Mouse (Mus musculus): ENCODE data around the gene Pigf. TPM values are rescaled to one million over a fixed set of nuclear protein-coding genes. Genes with fewer than 3 reads are reported as not detected.

The Pigf gene
- polyA plus RNA-seq, 1 experiment, result 11.7 TPM

DNA sequence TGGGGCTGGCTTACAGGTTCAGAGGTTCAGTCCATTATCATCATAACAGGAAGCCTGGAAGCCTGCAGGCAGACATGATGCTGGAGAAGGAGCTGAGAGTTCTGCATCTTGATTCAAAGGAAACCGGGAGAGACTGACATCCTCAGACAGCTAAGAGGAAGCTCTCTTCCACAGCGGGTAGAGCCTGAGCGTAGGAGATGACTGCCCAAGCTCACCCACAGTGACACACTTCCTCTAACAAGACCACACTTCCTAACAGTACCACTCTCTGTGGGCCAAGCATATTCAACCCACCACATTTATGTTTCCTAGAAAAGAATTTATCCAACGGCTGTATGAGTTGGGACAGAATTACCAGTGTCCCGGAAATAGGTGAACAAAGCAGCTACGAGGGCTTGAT lies 46.7 kb downstream of the Pigf start:
- Histone ChIP-seq H3K4me3 (ENCODE audit: insufficient read depth, low read depth, low read length) (no peak overlapping the region), H3K27me3 (replicated peaks; ENCODE audit: control insufficient read depth, insufficient read depth, low read length) (no peaks in the 10 kb centered on the region), H3K27ac (ENCODE audit: insufficient read depth, low read depth, low read length) (no peak overlapping the region), H3K4me1 (ENCODE audit: control insufficient read depth, insufficient read depth, low read length) (no peaks in the 10 kb centered on the region), H3K36me3 (ENCODE audit: control insufficient read depth, insufficient read depth, low read length) (no peaks in the 10 kb centered on the region)
- 74% methylated on average over 6 of the region's 6 CpGs for WGBS
- TF ChIP-seq CTCF (conservative IDR thresholded peaks at IDR 0.05; ENCODE audit: insufficient read depth, insufficient read length, low read depth, low read length) (no peak), POLR2A (IDR thresholded peaks at IDR 0.05; ENCODE audit: low read depth, low read length) (no peak)
- DNase-seq, result no peak

DNA sequence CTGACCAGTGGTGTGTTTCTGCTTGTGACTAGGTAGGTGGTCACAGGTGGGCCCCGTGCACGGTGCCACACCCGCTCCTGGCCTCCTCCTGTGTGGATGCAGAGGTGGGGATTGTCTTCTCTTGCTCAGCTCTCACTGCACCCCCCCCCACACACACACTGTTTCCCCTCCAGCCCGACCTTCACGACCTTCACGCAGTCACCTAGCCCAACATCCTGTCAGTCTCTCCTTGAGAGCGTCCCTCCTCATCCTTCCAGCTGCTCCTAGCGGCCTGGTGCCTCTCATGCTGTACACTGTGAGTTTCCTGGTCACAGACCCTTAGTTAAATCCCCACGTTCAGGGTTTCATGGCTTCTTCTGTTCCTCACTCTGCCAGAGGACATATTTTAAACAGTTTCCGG lies 48.8 kb downstream of the Pigf start:
- TF ChIP-seq POLR2A (IDR thresholded peaks at IDR 0.05; ENCODE audit: low read depth, low read length) (no peak), CTCF (conservative IDR thresholded peaks at IDR 0.05; ENCODE audit: insufficient read depth, insufficient read length, low read depth, low read length) (no peak)
- Histone ChIP-seq H3K36me3 (ENCODE audit: control insufficient read depth, insufficient read depth, low read length) (no peaks in the 10 kb centered on the region), H3K27me3 (replicated peaks; ENCODE audit: control insufficient read depth, insufficient read depth, low read length) (no peaks in the 10 kb centered on the region), H3K4me1 (ENCODE audit: control insufficient read depth, insufficient read depth, low read length) (no peaks in the 10 kb centered on the region), H3K4me3 (ENCODE audit: insufficient read depth, low read depth, low read length) (no peak overlapping the region), H3K27ac (ENCODE audit: insufficient read depth, low read depth, low read length) (no peak overlapping the region)
- no peak for DNase-seq
- 72% methylated on average over 10 of the region's 10 CpGs for WGBS

DNA sequence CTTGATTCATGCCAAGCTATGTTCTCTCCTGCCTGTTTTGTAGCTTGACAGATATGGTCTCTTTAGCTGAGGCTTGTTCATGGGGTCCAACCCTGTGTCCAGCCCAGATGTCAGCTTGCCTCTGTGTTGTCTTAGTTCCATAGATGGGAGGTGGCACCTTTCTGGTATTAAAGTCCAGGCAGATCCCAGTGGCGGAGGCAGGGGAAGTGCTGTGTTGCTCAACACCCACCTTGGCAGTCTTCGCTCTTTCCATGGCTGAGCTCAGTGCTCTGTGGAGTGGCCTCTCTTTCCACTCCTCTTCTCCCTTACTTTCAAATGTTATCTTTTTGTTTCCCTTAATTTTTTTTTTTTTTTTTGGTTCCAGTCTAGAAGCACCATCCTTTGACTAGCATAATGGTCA lies 52.1 kb downstream of the Pigf start:
- H3K4me1 ChIP-seq (ENCODE audit: control insufficient read depth, insufficient read depth, low read length), result no peaks in the 10 kb centered on the region
- H3K27ac ChIP-seq (ENCODE audit: insufficient read depth, low read depth, low read length), result no peak overlapping the region
- no peak for TF ChIP-seq POLR2A (IDR thresholded peaks at IDR 0.05; ENCODE audit: low read depth, low read length)
- TF ChIP-seq CTCF (conservative IDR thresholded peaks at IDR 0.05; ENCODE audit: insufficient read depth, insufficient read length, low read depth, low read length), result no peak
- DNase-seq, result no peak
- 96% methylated on average over 2 of the region's 2 CpGs for WGBS
- H3K4me3 ChIP-seq (ENCODE audit: insufficient read depth, low read depth, low read length), result no peak overlapping the region
- H3K36me3 ChIP-seq (ENCODE audit: control insufficient read depth, insufficient read depth, low read length), result no peaks in the 10 kb centered on the region; the same call in 1 of the 2 replicates
- H3K27me3 ChIP-seq (replicated peaks; ENCODE audit: control insufficient read depth, insufficient read depth, low read length), result no peaks in the 10 kb centered on the region

- TF ChIP-seq CTCF (conservative IDR thresholded peaks at IDR 0.05; ENCODE audit: insufficient read depth, insufficient read length, low read depth, low read length) (no peak), POLR2A (IDR thresholded peaks at IDR 0.05; ENCODE audit: low read depth, low read length) (no peak)
- DNase-seq, result no peak
- 84% methylated on average over 7 of the region's 7 CpGs for WGBS
Observed at GRCm38 (mm10) chr17:86971860-86972259, 53.3 kb downstream of the Pigf start.

DNA sequence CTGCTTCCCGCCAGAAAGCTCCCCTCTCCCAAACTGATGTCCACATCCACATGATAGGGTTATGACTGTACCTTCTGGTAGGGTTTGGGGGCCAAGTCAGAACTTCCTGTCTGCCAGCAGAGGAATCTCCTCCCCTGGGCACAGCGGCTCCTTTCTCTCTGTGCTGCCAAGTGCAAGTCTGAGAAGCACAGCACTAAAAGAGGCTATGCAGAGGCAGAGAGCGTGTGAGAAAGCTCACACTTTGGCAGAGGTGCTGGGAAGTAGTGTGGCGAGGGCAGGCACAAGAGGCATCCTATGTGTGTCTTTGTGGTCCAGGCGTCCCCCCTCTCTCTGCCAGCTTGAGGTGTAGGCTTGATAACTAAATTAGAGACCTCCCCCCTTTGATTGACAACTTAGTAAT lies 54.2 kb downstream of the Pigf start:
- H3K36me3 ChIP-seq (ENCODE audit: control insufficient read depth, insufficient read depth, low read length), result no peaks in the 10 kb centered on the region; the same call in 1 of the 2 replicates
- no peak overlapping the region for H3K4me3 ChIP-seq (ENCODE audit: insufficient read depth, low read depth, low read length)
- no peaks in the 10 kb centered on the region for H3K4me1 ChIP-seq (ENCODE audit: control insufficient read depth, insufficient read depth, low read length)
- TF ChIP-seq POLR2A (IDR thresholded peaks at IDR 0.05; ENCODE audit: low read depth, low read length) (no peak), CTCF (conservative IDR thresholded peaks at IDR 0.05; ENCODE audit: insufficient read depth, insufficient read length, low read depth, low read length) (no peak)
- no peak for DNase-seq
- no peaks in the 10 kb centered on the region for H3K27me3 ChIP-seq (replicated peaks; ENCODE audit: control insufficient read depth, insufficient read depth, low read length)
- H3K27ac ChIP-seq (ENCODE audit: insufficient read depth, low read depth, low read length), result no peak overlapping the region
- 92% methylated on average over 5 of the region's 5 CpGs for WGBS

More at GRCm38 (mm10) chr17:86971860-86972259, 53.3 kb downstream of the Pigf start:
- Histone ChIP-seq H3K36me3 (ENCODE audit: control insufficient read depth, insufficient read depth, low read length) (no peaks in the 10 kb centered on the region; the same call in 1 of the 2 replicates), H3K4me1 (ENCODE audit: control insufficient read depth, insufficient read depth, low read length) (no peaks in the 10 kb centered on the region), H3K27me3 (replicated peaks; ENCODE audit: control insufficient read depth, insufficient read depth, low read length) (no peaks in the 10 kb centered on the region), H3K27ac (ENCODE audit: insufficient read depth, low read depth, low read length) (no peak overlapping the region), H3K4me3 (ENCODE audit: insufficient read depth, low read depth, low read length) (no peak overlapping the region)

DNA sequence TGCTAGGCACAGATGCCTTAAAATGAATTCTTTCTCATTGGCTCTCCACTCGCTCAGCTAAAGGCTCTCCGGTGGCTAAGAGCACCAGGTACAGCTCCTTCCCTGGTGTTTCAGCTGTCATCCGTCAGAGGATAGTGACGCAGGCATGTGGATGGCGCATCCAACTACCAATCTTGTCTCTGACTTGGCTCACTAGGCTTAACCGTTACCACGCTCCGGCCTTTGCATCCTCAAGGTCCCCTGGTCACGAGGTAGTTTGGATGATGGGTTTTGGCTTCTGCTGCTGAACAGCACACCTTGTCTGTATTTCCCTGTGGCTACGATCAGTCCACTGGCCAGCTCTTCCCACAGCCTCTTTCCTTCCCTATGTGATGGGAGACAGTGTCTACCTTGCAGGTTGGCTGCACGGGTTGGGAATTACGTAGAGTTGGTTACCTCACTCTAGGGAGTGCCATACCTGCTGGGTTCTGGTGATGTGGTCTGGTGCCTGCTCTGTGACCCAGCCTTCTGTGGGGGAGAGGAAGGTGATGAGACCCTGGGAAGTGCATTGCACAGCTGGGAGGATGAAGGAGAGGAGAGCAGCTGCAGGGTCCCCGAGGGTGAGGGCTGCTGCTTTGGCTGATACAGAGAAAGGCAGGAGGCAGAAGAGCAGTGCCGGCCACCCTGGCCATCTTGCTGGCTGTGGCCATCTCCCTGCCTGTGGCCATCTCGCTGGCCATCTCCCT lies 55.0 kb downstream of the Pigf start:
- 90% methylated on average over 15 of the region's 15 CpGs for WGBS
- H3K36me3 ChIP-seq (ENCODE audit: control insufficient read depth, insufficient read depth, low read length), result no peaks in the 10 kb centered on the region; the same call in 1 of the 2 replicates
- no peaks in the 10 kb centered on the region for H3K4me1 ChIP-seq (ENCODE audit: control insufficient read depth, insufficient read depth, low read length)
- H3K27ac ChIP-seq (ENCODE audit: insufficient read depth, low read depth, low read length), result no peak overlapping the region
- no peak overlapping the region for H3K4me3 ChIP-seq (ENCODE audit: insufficient read depth, low read depth, low read length)
- no peaks in the 10 kb centered on the region for H3K27me3 ChIP-seq (replicated peaks; ENCODE audit: control insufficient read depth, insufficient read depth, low read length)
- DNase-seq, result no peak
- TF ChIP-seq CTCF (conservative IDR thresholded peaks at IDR 0.05; ENCODE audit: insufficient read depth, insufficient read length, low read depth, low read length) (no peak), POLR2A (IDR thresholded peaks at IDR 0.05; ENCODE audit: low read depth, low read length) (no peak)

DNA sequence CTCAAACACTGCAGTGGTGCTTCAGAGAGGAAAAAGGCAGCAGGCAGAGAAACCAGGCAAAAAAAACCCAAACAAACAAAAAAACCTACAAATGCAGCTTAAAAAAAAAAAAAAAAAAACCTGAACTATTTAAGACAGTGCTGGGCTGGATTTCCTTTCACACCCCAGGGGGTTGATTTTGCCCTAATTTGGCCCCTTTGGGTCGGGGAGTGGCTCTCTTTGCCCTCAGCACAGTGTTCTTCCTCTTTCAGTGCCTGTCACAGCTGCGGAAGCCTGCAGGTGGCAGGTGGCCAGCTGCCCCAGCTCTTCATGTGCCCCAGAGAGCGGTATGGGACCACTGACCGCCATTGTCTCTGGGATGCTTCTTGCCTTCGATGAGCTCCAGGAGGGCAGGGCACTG lies 55.6 kb downstream of the Pigf start:
- no peak overlapping the region for H3K27ac ChIP-seq (ENCODE audit: insufficient read depth, low read depth, low read length)
- DNase-seq, result no peak
- no peak overlapping the region for H3K4me3 ChIP-seq (ENCODE audit: insufficient read depth, low read depth, low read length)
- 0 out of 2 replicates have a peak, but pooled peaks cover 3% of the 10 kb centered on the region for H3K4me1 ChIP-seq (ENCODE audit: control insufficient read depth, insufficient read depth, low read length)
- TF ChIP-seq CTCF (conservative IDR thresholded peaks at IDR 0.05; ENCODE audit: insufficient read depth, insufficient read length, low read depth, low read length), result no peak
- no peak for TF ChIP-seq POLR2A (IDR thresholded peaks at IDR 0.05; ENCODE audit: low read depth, low read length)
- 56% methylated on average over 5 of the region's 5 CpGs for WGBS
- H3K36me3 ChIP-seq (ENCODE audit: control insufficient read depth, insufficient read depth, low read length), result no peaks in the 10 kb centered on the region; the same call in 1 of the 2 replicates
- no peaks in the 10 kb centered on the region for H3K27me3 ChIP-seq (replicated peaks; ENCODE audit: control insufficient read depth, insufficient read depth, low read length)
